Mouse (Mus musculus): ENCODE data around the gene Hprt.

DNA sequence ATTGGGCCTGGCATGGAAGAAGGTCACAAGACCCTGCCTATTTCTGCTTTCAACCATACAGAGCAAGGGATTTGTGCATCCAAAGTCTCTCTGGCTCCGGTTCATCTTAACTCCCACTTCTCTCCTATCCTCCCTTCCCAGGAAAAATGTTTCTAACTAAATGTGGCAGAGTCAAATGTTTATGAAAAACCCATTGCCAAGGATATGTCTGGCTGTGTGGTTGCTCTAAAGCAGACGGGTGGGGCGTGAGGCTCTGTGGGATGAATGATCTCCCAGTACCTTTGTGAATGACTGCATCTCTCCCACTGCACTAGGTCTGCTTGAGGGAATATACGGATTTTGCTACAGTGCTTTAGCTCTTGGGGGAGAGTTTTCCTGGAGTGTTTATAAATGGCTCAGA lies 58.1 kb downstream of the Hprt start:
- TF ChIP-seq CTCF (IDR thresholded peaks at IDR 0.05; ENCODE audit: insufficient read depth, low read length): no peak
- no peak for TF ChIP-seq POLR2A (IDR thresholded peaks at IDR 0.05; ENCODE audit: borderline replicate concordance, extremely low read depth, low read depth, low read length)
